Mouse (Mus musculus) stomach, postnatal 0 days (tissue): ENCODE measurements at regions not wholly inside any gene's neighbourhood (a gene's known extent, or its start where the extent isn't known, plus 50 kb on each side); places are given as distances from the start of the nearest gene placed in this dataset.

Experiments used
- CTCF ChIP-seq: IDR thresholded peaks from 2 replicates; pipeline ENCODE4 v1.5.1; 2016; ENCODE audit warnings: antibody characterized with exemption, low read depth, mild to moderate bottlenecking, moderate library complexity
- EP300 ChIP-seq: optimal IDR thresholded peaks from 2 replicates; pipeline ENCODE3; 2016; ENCODE audit warnings: antibody characterized with exemption

GRCm38 (mm10) chr1:80123966-80124365 is 94.3 kb downstream of the Fam124b start:
- TF ChIP-seq CTCF (no peak), EP300 (no peak)
